Mouse (Mus musculus) ES-E14 (cell line): ENCODE results near the gene Vps53. TPM values are rescaled to one million over a fixed set of nuclear protein-coding genes. Genes with fewer than 3 reads are reported as not detected.
A peak's percentile ranks its signal among the peaks of the same experiment; 100 is the strongest.

Experiments
- DNase-seq: peaks from one replicate; pipeline ENCODE4 v3.0.0-alpha.2; 2013; ENCODE audit warnings: low read depth, low spot score
- H3K27ac ChIP-seq: 2 replicates; pipeline ENCODE4 v1.5.1; 2012; ENCODE audit warnings: low read depth, mild to moderate bottlenecking, low read length, moderate library complexity, mixed read lengths; ENCODE audit not compliant: poor library complexity, insufficient read depth, severe bottlenecking
- H3K36me3 ChIP-seq: 2 replicates; pipeline ENCODE4 v1.6.1; 2012; ENCODE audit warnings: mild to moderate bottlenecking, low read length, moderate library complexity, mixed read lengths; ENCODE audit not compliant: control insufficient read depth, poor library complexity, insufficient read depth, severe bottlenecking
- H3K4me1 ChIP-seq, 2 experiments: fragments of 150-350 bp in 1 of 2; sonication (generic) in 1 of 2; 2 replicates each; pipeline ENCODE4 v1.6.1; 2012; ENCODE audit warnings: low read length in 2 of 2, mild to moderate bottlenecking in 1 of 2, mixed read lengths in 1 of 2; ENCODE audit not compliant: control insufficient read depth in 2 of 2, insufficient read depth in 2 of 2, poor library complexity in 1 of 2
- H3K4me3 ChIP-seq, 2 experiments: fragments of 150-350 bp in 1 of 2; sonication (generic) in 1 of 2; 2 replicates each; pipeline ENCODE4 v1.5.1; 2012; ENCODE audit warnings: low read length in 2 of 2, low read depth in 1 of 2, mild to moderate bottlenecking in 1 of 2, mixed read lengths in 1 of 2; ENCODE audit not compliant: insufficient read depth in 1 of 2, poor library complexity in 1 of 2, severe bottlenecking in 1 of 2
- H3K9ac ChIP-seq: 2 replicates; pipeline ENCODE4 v1.6.1; 2012; ENCODE audit warnings: low read depth, mild to moderate bottlenecking, low read length, mixed read lengths; ENCODE audit not compliant: poor library complexity, insufficient read depth, severe bottlenecking
- H3K9me3 ChIP-seq: fragments of 150-350 bp; sonication (generic); 2 replicates; pipeline ENCODE4 v1.6.1; 2012; ENCODE audit warnings: low read depth, mild to moderate bottlenecking, low read length; ENCODE audit not compliant: control insufficient read depth, insufficient read depth
- CHD2 ChIP-seq: IDR thresholded peaks from 2 replicates; pipeline ENCODE4 v1.6.1; 2014; ENCODE audit warnings: mild to moderate bottlenecking, low read depth, low read length, inconsistent platforms
- HCFC1 ChIP-seq: IDR thresholded peaks from 2 replicates; pipeline ENCODE4 v1.6.1; 2012; ENCODE audit warnings: low read length, inconsistent platforms, borderline replicate concordance; ENCODE audit not compliant: insufficient read depth
- MAFK ChIP-seq: IDR thresholded peaks from 2 replicates; pipeline ENCODE4 v1.6.1; 2014; ENCODE audit warnings: mild to moderate bottlenecking, low read depth, low read length, inconsistent platforms; ENCODE audit not compliant: insufficient read depth
- ZC3H11A ChIP-seq: IDR thresholded peaks from 2 replicates; pipeline ENCODE4 v1.6.1; 2012; ENCODE audit warnings: low read depth, mild to moderate bottlenecking, inconsistent platforms, low read length, borderline replicate concordance
- ZNF384 ChIP-seq: IDR thresholded peaks from 2 replicates; pipeline ENCODE4 v1.6.1; 2012; ENCODE audit warnings: low read depth, low read length, inconsistent platforms
- in situ Hi-C, 2 experiments: fragments of 600-800 bp; cut with MboI; formaldehyde crosslinking; loops; one replicate each; pipeline ENCODE4 v1.15.1; 2025; ENCODE audit warnings: low sequenced_read_pairs in 2 of 2, inconsistent platforms in 1 of 2; ENCODE audit not compliant: unreplicated experiment in 2 of 2
- total RNA-seq: library from RNA; depleted of rRNA; stranded (reverse); fragments of 300-350 nt; gene quantifications from 2 replicates; pipeline ENCODE4 v1.2.3, GENCODE M21; 2012

Gene Vps53
- total RNA-seq, 1 experiment = 20.3 TPM

GRCm38 (mm10) chr11:76033359-76033758 lies 146.1 kb downstream of the Vps53 start:
- TF ChIP-seq ZC3H11A (no peak), ZNF384 (no peak), HCFC1 (no peak), MAFK (no peak), CHD2 (no peak)
- DNase-seq = no peak
- Histone ChIP-seq H3K36me3 (no peaks in the 10 kb centered on the region), H3K4me1 (no peaks in the 10 kb centered on the region), H3K4me3 (no peak overlapping the region), H3K9ac (no peak overlapping the region), H3K27ac (no peak overlapping the region), H3K9me3 (no peaks in the 10 kb centered on the region)
- in situ Hi-C loops = no loop called here

GRCm38 (mm10) chr11:76028072-76028465 lies 151.4 kb downstream of the Vps53 start:
- Histone ChIP-seq H3K4me1 (no peaks in the 10 kb centered on the region), H3K36me3 (no peaks in the 10 kb centered on the region), H3K27ac (no peak overlapping the region), H3K9me3 (no peaks in the 10 kb centered on the region), H3K9ac (peak overlapping the region; percentile 32; the same call in 1 of the 2 replicates), H3K4me3 (peak overlapping the region; percentile 65 to 87)
- no peak for DNase-seq
- TF ChIP-seq HCFC1 (no peak), ZC3H11A (no peak), MAFK (no peak)
- in situ Hi-C loops = no loop called here

- DNase-seq = no peak
- no peak within 1 kb of the TSS for H3K27ac ChIP-seq
- TF ChIP-seq MAFK = no peak
- TF ChIP-seq CHD2 = no peak
- TF ChIP-seq ZNF384 = no peak
- TF ChIP-seq ZC3H11A = no peak
- no peak for TF ChIP-seq HCFC1
- in situ Hi-C loops = no loop called here
- peak within 1 kb of the TSS; percentile 65 to 87 for H3K4me3 ChIP-seq
- H3K36me3 ChIP-seq = no peaks in the 10 kb centered on the region
- no peaks in the 10 kb centered on the region for H3K9me3 ChIP-seq
- no peaks in the 10 kb centered on the region for H3K4me1 ChIP-seq
- peak within 1 kb of the TSS; percentile 32 for H3K9ac ChIP-seq
Observed at GRCm38 (mm10) chr11:76027139-76028071, 152.0 kb downstream of the Vps53 start, which contains the start of gene Rflnb. TSS of gene Rflnb (minus strand) at chr11:76027782.

GRCm38 (mm10) chr11:76026527-76027138 lies 152.8 kb downstream of the Vps53 start:
- no peak overlapping the region for H3K9ac ChIP-seq
- H3K4me1 ChIP-seq = no peaks in the 10 kb centered on the region
- TF ChIP-seq MAFK (no peak), CHD2 (no peak), ZNF384 (no peak), ZC3H11A (no peak), HCFC1 (no peak)
- in situ Hi-C loops = no loop called here
- DNase-seq = no peak
- peak overlapping the region; percentile 65 to 87; a peak in 3 of 4 replicates for H3K4me3 ChIP-seq
- no peak overlapping the region for H3K27ac ChIP-seq
- no peaks in the 10 kb centered on the region for H3K36me3 ChIP-seq
- no peaks in the 10 kb centered on the region for H3K9me3 ChIP-seq
